ENCODE assay signal across 8 mouse cellular contexts in genomic region chr6:91117149-91117548, GRCm38 (mm10). TPM values are rescaled to one million over a fixed set of nuclear protein-coding genes. Genes with fewer than 3 reads are reported as not detected.
DNase-seq lines count a peak whose midpoint lies in the region; ATAC-seq and TF ChIP-seq lines count a peak whose summit lies in the region.

No protein-coding gene starts in this region.

- H3K9me3 ChIP-seq in erythroblast, embryonic 14.5 days (ENCODE audit: control insufficient read depth, low read length), result peaks cover 15% of the 10 kb centered on the region
- no peaks in the 10 kb centered on the region for H3K9me3 ChIP-seq in lung, postnatal 0 days (ENCODE audit: low read length)
- no peaks in the 10 kb centered on the region for H3K9me3 ChIP-seq in forebrain, embryonic 14.5 days (replicated peaks; ENCODE audit: control insufficient read depth, low read length)
- H3K9me3 ChIP-seq in liver, embryonic 13.5 days (replicated peaks), result no peaks in the 10 kb centered on the region; the same call in 1 of the 2 replicates

- peak overlapping the region; percentile 99 for H3K4me2 ChIP-seq in lung, postnatal 0 days (replicated peaks; ENCODE audit: low read depth, low read length)
- peak overlapping the region; percentile 84 for H3K4me2 ChIP-seq in forebrain, embryonic 14.5 days (ENCODE audit: low read length)
- H3K4me2 ChIP-seq in liver, embryonic 13.5 days, result peak overlapping the region; percentile 99

- TF ChIP-seq CTCF in lung, postnatal 0 days (IDR thresholded peaks at IDR 0.05), result no peak

- no peak for TF ChIP-seq EP300 in lung, postnatal 0 days (IDR thresholded peaks at IDR 0.05)

- WGBS in lung, postnatal 0 days, result 2% methylated on average over 9 of the region's 9 CpGs
- 3% methylated on average over 9 of the region's 9 CpGs for WGBS in forebrain, embryonic 14.5 days
- 6% methylated on average over 9 of the region's 9 CpGs for WGBS in liver, embryonic 13.5 days (ENCODE audit: insufficient replicate concordance)

- peaks cover 89% of the 10 kb centered on the region for H3K4me1 ChIP-seq in erythroblast, embryonic 14.5 days (ENCODE audit: control insufficient read depth)
- H3K4me1 ChIP-seq in lung, postnatal 0 days (ENCODE audit: insufficient read depth, low read depth, low read length), result peaks cover 10% of the 10 kb centered on the region
- H3K4me1 ChIP-seq in forebrain, embryonic 14.5 days (ENCODE audit: control insufficient read depth, insufficient read depth, low read length), result peaks cover 19% of the 10 kb centered on the region
- H3K4me1 ChIP-seq in liver, embryonic 13.5 days (replicated peaks), result peaks cover 76% of the 10 kb centered on the region

- H3K27ac ChIP-seq in lung, postnatal 0 days (ENCODE audit: low read length), result no peak overlapping the region
- peak overlapping the region; percentile 85; the same call in 1 of the 2 replicates for H3K27ac ChIP-seq in forebrain, embryonic 14.5 days (ENCODE audit: low read depth, low read length)
- peak overlapping the region; percentile 96 for H3K27ac ChIP-seq in liver, embryonic 13.5 days

- no peak for ATAC-seq in erythroblast, adult 5-6 weeks (replicated peaks; ENCODE audit: low FRiP score, poor library complexity, severe bottlenecking)
- ATAC-seq in lung, postnatal 0 days, result peak; percentile 25; the same call in 1 of the 2 replicates
- ATAC-seq in forebrain, embryonic 14.5 days, result peak; percentile 24
- ATAC-seq in liver, embryonic 13.5 days (ENCODE audit: low read depth), result no peak
- ATAC-seq in megakaryocyte progenitor cell, adult 5-6 weeks (replicated peaks; ENCODE audit: poor library complexity), result no peak

- DNase-seq in lung, postnatal 0 days (ENCODE audit: low spot score), result peak; percentile 72
- DNase-seq in lung, postnatal 4 days, result no peak
- DNase-seq in forebrain, embryonic 14.5 days (ENCODE audit: low spot score), result peak; percentile 61
- DNase-seq in liver, embryonic 13.5 days, result no peak
- DNase-seq in urinary bladder, postnatal 25 days (ENCODE audit: low spot score), result no peak

- H3K27me3 ChIP-seq in erythroblast, embryonic 14.5 days (ENCODE audit: control insufficient read depth), result peaks cover 3% of the 10 kb centered on the region; the same call in 1 of the 2 replicates
- no peaks in the 10 kb centered on the region for H3K27me3 ChIP-seq in lung, postnatal 0 days (replicated peaks; ENCODE audit: insufficient read depth, low read length)
- no peaks in the 10 kb centered on the region for H3K27me3 ChIP-seq in forebrain, embryonic 14.5 days (replicated peaks; ENCODE audit: control insufficient read depth, insufficient read depth, low read length)
- peaks cover 6% of the 10 kb centered on the region; the same call in 1 of the 2 replicates for H3K27me3 ChIP-seq in liver, embryonic 13.5 days

- peak overlapping the region; percentile 95 for H3K4me3 ChIP-seq in erythroblast, embryonic 14.5 days (replicated peaks)
- peak overlapping the region; percentile 61; the same call in 1 of the 2 replicates for H3K4me3 ChIP-seq in lung, postnatal 0 days (ENCODE audit: low read depth, low read length)
- peak overlapping the region; percentile 66 for H3K4me3 ChIP-seq in forebrain, embryonic 14.5 days (ENCODE audit: low read depth, low read length)
- H3K4me3 ChIP-seq in liver, embryonic 13.5 days (replicated peaks), result peak overlapping the region; percentile 97

- H3K36me3 ChIP-seq in erythroblast, embryonic 14.5 days (ENCODE audit: control insufficient read depth), result peaks cover 65% of the 10 kb centered on the region
- H3K36me3 ChIP-seq in lung, postnatal 0 days (ENCODE audit: insufficient read depth, low read length), result no peaks in the 10 kb centered on the region
- no peaks in the 10 kb centered on the region for H3K36me3 ChIP-seq in forebrain, embryonic 14.5 days (ENCODE audit: control insufficient read depth, insufficient read depth, low read length)
- H3K36me3 ChIP-seq in liver, embryonic 13.5 days, result peaks cover 11% of the 10 kb centered on the region

- H3K9ac ChIP-seq in lung, postnatal 0 days (replicated peaks; ENCODE audit: low read depth), result no peak overlapping the region
- H3K9ac ChIP-seq in forebrain, embryonic 14.5 days (ENCODE audit: low read length), result peak overlapping the region; percentile 86
- peak overlapping the region; percentile 99 for H3K9ac ChIP-seq in liver, embryonic 13.5 days

RNA-seq across cellular contexts. Expression of gene Nup210, which starts 0.5 kb away (rescaled TPM):
- 15.1 and 24.6 TPM in 2 replicates for polyA plus RNA-seq in erythroblast, embryonic 14.5 days (2012)
- total RNA-seq in erythroblast, adult 5-6 weeks (2015; ENCODE audit: low replicate concordance), result 45.3 and 64.8 TPM in 2 replicates
- total RNA-seq in erythroblast, adult 5-6 weeks (2017; ENCODE audit: low replicate concordance), result 56.8 and 60.8 TPM in 2 replicates
- polyA plus RNA-seq in lung, postnatal 0 days (2015; fragmentation: Nextera tagmentation; extraction: Ambion mirVana), result 5.8 and 7.0 TPM in 2 replicates
- 13.9 and 15.6 TPM in 2 replicates for polyA plus RNA-seq in forebrain, embryonic 14.5 days (2014; fragmentation: Nextera tagmentation; extraction: Ambion mirVana)
- polyA plus RNA-seq in liver, embryonic 13.5 days (2015; fragmentation: Nextera tagmentation; extraction: Ambion mirVana), result 28.5 and 34.3 TPM in 2 replicates
- total RNA-seq in megakaryocyte progenitor cell, adult 5-6 weeks (2015), result 157 and 167 TPM in 2 replicates
- total RNA-seq in megakaryocyte progenitor cell, adult 5-6 weeks (2017), result 173 and 176 TPM in 2 replicates

RNA-seq across cellular contexts. Expression of gene Hdac11, which starts 39.3 kb away (rescaled TPM):
- 1.5 and 2.9 TPM in 2 replicates for polyA plus RNA-seq in erythroblast, embryonic 14.5 days (2012)
- 3.8 TPM in 1 of 2 replicates, not detected in the other for total RNA-seq in erythroblast, adult 5-6 weeks (2015; ENCODE audit: low replicate concordance)
- total RNA-seq in erythroblast, adult 5-6 weeks (2017; ENCODE audit: low replicate concordance), result 0.84 and 1.8 TPM in 2 replicates
- 3.8 and 3.9 TPM in 2 replicates for polyA plus RNA-seq in lung, postnatal 0 days (2015; fragmentation: Nextera tagmentation; extraction: Ambion mirVana)
- polyA plus RNA-seq in forebrain, embryonic 14.5 days (2014; fragmentation: Nextera tagmentation; extraction: Ambion mirVana), result 24.5 and 26.1 TPM in 2 replicates
- 5.6 and 6.0 TPM in 2 replicates for polyA plus RNA-seq in liver, embryonic 13.5 days (2015; fragmentation: Nextera tagmentation; extraction: Ambion mirVana)
- total RNA-seq in megakaryocyte progenitor cell, adult 5-6 weeks (2015), result 0.77 and 1.1 TPM in 2 replicates
- total RNA-seq in megakaryocyte progenitor cell, adult 5-6 weeks (2017), result 1.2 and 1.4 TPM in 2 replicates

Comparison
In these comparisons a context has a peak if more than half of its experiments do, and no peak if none do; other contexts are left out.
1. DNase-seq: peak in lung, postnatal 0 days (single experiment) and forebrain, embryonic 14.5 days (single experiment); none in lung, postnatal 4 days (0 of 2), liver, embryonic 13.5 days (single experiment) and urinary bladder, postnatal 25 days (single experiment).
2. ATAC-seq: peak in lung, postnatal 0 days (single experiment) and forebrain, embryonic 14.5 days (single experiment); none in erythroblast, adult 5-6 weeks (single experiment), liver, embryonic 13.5 days (single experiment) and megakaryocyte progenitor cell, adult 5-6 weeks (single experiment).
3. Peak in every context shown above with its lines, with median percentiles within 50 percentile points of each other: H3K4me3 ChIP-seq and H3K4me2 ChIP-seq.